Mouse (Mus musculus) bone marrow, adult 2 months (tissue): ENCODE measurements around the gene Dmpk.

ENCODE experiments used
- CTCF ChIP-seq: fragments of 200-500 bp; IDR thresholded peaks from 2 replicates; pipeline ENCODE4 v1.5.1; 2011; ENCODE audit warnings: low read length, control low read depth; ENCODE audit not compliant: control insufficient read depth, insufficient read depth
- POLR2A ChIP-seq: fragments of 200-500 bp; IDR thresholded peaks from 2 replicates; pipeline ENCODE4 v1.6.1; 2011; ENCODE audit warnings: low read depth, mild to moderate bottlenecking, control low read depth, low read length, borderline replicate concordance; ENCODE audit not compliant: control insufficient read depth

DNA sequence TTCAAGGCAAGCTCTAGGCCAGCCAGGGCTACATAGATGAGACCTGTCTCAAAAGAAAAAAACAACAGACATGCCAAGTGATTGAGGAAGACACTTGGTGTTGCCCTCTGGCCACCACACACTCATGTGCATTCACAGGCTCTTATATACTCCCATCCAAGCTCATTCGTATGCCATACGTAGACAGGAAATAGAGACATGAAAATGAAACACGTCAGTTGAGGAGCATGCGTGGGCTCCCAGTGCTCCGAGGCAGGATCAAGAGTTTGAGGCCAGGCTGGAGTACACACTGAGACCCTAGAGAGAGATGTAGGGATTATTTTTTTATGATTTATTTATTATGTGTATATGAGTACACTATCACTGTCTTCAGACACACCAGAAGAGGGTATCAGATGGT, 45.7 kb downstream of the Dmpk start:
- no peak for TF ChIP-seq CTCF
- TF ChIP-seq POLR2A: no peak
